Mouse (Mus musculus) left cerebral cortex, adult 2 months (tissue): ENCODE data around the gene Spsb1. TPM values are rescaled to one million over a fixed set of nuclear protein-coding genes. Genes with fewer than 3 reads are reported as not detected.

Experiments
- DNase-seq, 2 experiments: peaks; one replicate each; pipeline ENCODE4 v3.0.0; 2021 to 2022; ENCODE audit warnings: low spot score in 2 of 2, mixed read lengths in 1 of 2; ENCODE audit errors: extremely low spot score in 1 of 2
- H3K27ac ChIP-seq: fragments of 200-600 bp; 2 replicates; pipeline ENCODE4 v1.8.1; 2022
- H3K4me3 ChIP-seq: fragments of 200-600 bp; 2 replicates; pipeline ENCODE4 v1.8.1; 2022
- CTCF ChIP-seq: fragments of 200-600 bp; IDR thresholded peaks from 2 replicates; pipeline ENCODE4 v1.8.1; 2022; ENCODE audit warnings: antibody characterized with exemption, mild to moderate bottlenecking, moderate library complexity
- intact Hi-C: fragments of 180-260 bp; cut with DNase I; formaldehyde crosslinking; loops from one replicate; pipeline ENCODE4 v1.15.1; 2025
- total RNA-seq, 2 experiments: library from RNA; stranded (reverse); gene quantifications; 2 replicates each; pipeline ENCODE4 v1.2.3; 2021

The Spsb1 gene
- total RNA-seq, 2 experiments from 2014 or later, result 15.2 to 17.5 TPM

- intact Hi-C loops, result no loop called here
- no peak overlapping the region for H3K4me3 ChIP-seq
- TF ChIP-seq CTCF, result no peak
- DNase-seq, result no peak
- no peak overlapping the region for H3K27ac ChIP-seq
Measured at GRCm38 (mm10) chr4:149888736-149889470, 65.9 kb downstream of the Spsb1 start.

- H3K4me3 ChIP-seq, result no peak overlapping the region
- H3K27ac ChIP-seq, result no peak overlapping the region
- intact Hi-C loops, result no loop called here
- TF ChIP-seq CTCF, result no peak
- DNase-seq, result no peak
Measured at GRCm38 (mm10) chr4:149888156-149888555, 66.7 kb downstream of the Spsb1 start.

- Histone ChIP-seq H3K27ac (peak overlapping the region; percentile 28; the same call in 1 of the 2 replicates), H3K4me3 (no peak overlapping the region)
- no peak for DNase-seq
- no peak for TF ChIP-seq CTCF
- intact Hi-C loops, result no loop called here
Measured at GRCm38 (mm10) chr4:149886298-149887271, 68.3 kb downstream of the Spsb1 start.

GRCm38 (mm10) chr4:149883990-149884389 lies 70.9 kb downstream of the Spsb1 start:
- TF ChIP-seq CTCF, result no peak
- Histone ChIP-seq H3K4me3 (no peak overlapping the region), H3K27ac (peak overlapping the region; percentile 69)
- DNase-seq, result peak in 1 of 2 experiments; percentile 35
- intact Hi-C loops, result no loop called here

GRCm38 (mm10) chr4:149882139-149882916 lies 72.5 kb downstream of the Spsb1 start:
- H3K4me3 ChIP-seq, result no peak overlapping the region
- DNase-seq, result no peak
- peak overlapping the region; percentile 36; the same call in 1 of the 2 replicates for H3K27ac ChIP-seq
- intact Hi-C loops, result no loop called here
- TF ChIP-seq CTCF, result no peak

- intact Hi-C loops, result no loop called here
- TF ChIP-seq CTCF, result no peak
- no peak for DNase-seq
- H3K4me3 ChIP-seq, result no peak overlapping the region
- H3K27ac ChIP-seq, result no peak overlapping the region
Measured at GRCm38 (mm10) chr4:149880908-149881307, 73.9 kb downstream of the Spsb1 start.

GRCm38 (mm10) chr4:149879980-149880379 lies 74.9 kb downstream of the Spsb1 start:
- no peak for TF ChIP-seq CTCF
- H3K4me3 ChIP-seq, result no peak overlapping the region
- no peak overlapping the region for H3K27ac ChIP-seq
- no peak for DNase-seq
- intact Hi-C loops, result no loop called here

GRCm38 (mm10) chr4:149878021-149878449 lies 76.8 kb downstream of the Spsb1 start:
- no peak for TF ChIP-seq CTCF
- Histone ChIP-seq H3K4me3 (no peak overlapping the region), H3K27ac (peak overlapping the region; percentile 24; the same call in 1 of the 2 replicates)
- no peak for DNase-seq
- intact Hi-C loops, result no loop called here

- no peak for DNase-seq
- intact Hi-C loops, result no loop called here
- H3K4me3 ChIP-seq, result no peak overlapping the region
- H3K27ac ChIP-seq, result peak overlapping the region; percentile 36; the same call in 1 of the 2 replicates
- TF ChIP-seq CTCF, result no peak; the same call in 1 of the 2 replicates
Measured at GRCm38 (mm10) chr4:149877202-149877601, 77.6 kb downstream of the Spsb1 start.

GRCm38 (mm10) chr4:149876761-149877160 lies 78.1 kb downstream of the Spsb1 start:
- peak overlapping the region; percentile 36; the same call in 1 of the 2 replicates for H3K27ac ChIP-seq
- TF ChIP-seq CTCF, result no peak

GRCm38 (mm10) chr4:149875986-149876501 lies 78.8 kb downstream of the Spsb1 start:
- Histone ChIP-seq H3K27ac (no peak overlapping the region; the same call in 1 of the 2 replicates), H3K4me3 (no peak overlapping the region)
- DNase-seq, result no peak
- intact Hi-C loops, result no loop called here
- no peak for TF ChIP-seq CTCF

More at GRCm38 (mm10) chr4:149876761-149877160, 78.1 kb downstream of the Spsb1 start:
- no peak overlapping the region for H3K4me3 ChIP-seq
- DNase-seq, result no peak
- intact Hi-C loops, result no loop called here
